Mouse (Mus musculus) adrenal gland, adult 8-10 months (tissue): ENCODE measurements around the gene 9130409I23Rik. TPM values are rescaled to one million over a fixed set of nuclear protein-coding genes. Genes with fewer than 3 reads are reported as not detected.
"Not testable (repeated sequence)": the region's sequence is repeated elsewhere in the genome, so short reads cannot be mapped to it uniquely, and the experiment has no call there.

Experiments used
- DNase-seq: peaks from one replicate; pipeline ENCODE4 v3.0.0; 2022
- total RNA-seq, 4 experiments: library from RNA; stranded (reverse); gene quantifications; 2 replicates each; pipeline ENCODE4 v1.2.4; 2022

Gene 9130409I23Rik
- total RNA-seq, 4 experiments from 2014 or later = not detected

- not testable (repeated sequence) for DNase-seq
Observed at GRCm38 (mm10) chr1:181035015-181035778, 15.8 kb upstream of the 9130409I23Rik start.

DNA sequence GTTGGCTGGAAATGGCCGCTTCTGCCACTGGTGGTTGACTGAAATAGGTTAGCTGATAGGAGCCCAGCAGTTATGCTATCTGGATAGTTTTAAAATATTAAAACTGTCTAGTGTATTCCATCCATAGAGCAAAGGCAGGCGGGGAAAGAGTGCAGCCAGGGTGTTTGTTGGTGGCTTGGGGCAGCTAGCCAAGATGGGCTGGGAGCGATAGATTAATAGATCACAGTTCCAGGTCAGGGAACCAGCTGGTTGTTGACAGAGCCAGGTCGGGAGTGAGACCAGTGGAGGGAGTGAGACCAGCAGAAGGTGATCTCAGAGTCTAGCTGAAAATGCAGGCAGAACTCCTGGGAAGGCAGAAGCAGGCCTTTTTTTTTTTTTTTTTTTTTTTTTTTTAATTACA lies 13.4 kb upstream of the 9130409I23Rik start:
- DNase-seq = no peak

- no peak for DNase-seq
Observed at GRCm38 (mm10) chr1:181039652-181040051, 11.4 kb upstream of the 9130409I23Rik start.

GRCm38 (mm10) chr1:181047520-181047919 lies 3.5 kb upstream of the 9130409I23Rik start:
- no peak for DNase-seq

DNA sequence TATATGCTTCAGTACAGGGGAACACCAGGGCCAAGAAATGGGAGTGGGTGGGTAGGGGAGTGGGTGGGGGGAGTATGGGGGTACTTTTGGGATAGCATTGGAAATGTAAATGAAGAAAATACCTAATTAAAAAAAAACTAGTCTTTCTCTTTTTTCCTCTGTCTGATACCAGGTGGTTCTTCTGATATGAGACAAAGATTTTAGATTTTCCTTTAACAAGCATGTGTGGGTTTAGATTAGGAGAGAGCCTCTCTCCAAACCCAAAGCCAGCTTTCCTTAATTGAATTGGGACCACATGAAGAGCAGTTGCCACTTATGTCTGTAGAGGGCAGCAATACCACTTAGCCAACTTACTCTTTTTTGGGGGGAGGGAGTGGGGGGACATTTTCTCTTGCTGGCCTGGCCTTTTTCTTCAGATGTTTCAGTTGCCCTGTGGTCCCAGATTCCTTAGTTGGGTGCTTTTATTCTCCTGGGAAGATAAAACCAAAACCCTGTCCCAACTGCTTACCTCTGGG lies 1.7 kb upstream of the 9130409I23Rik start:
- DNase-seq = no peak

- DNase-seq = no peak
Observed at GRCm38 (mm10) chr1:181052898-181053297, 1.9 kb downstream of the 9130409I23Rik start.

DNA sequence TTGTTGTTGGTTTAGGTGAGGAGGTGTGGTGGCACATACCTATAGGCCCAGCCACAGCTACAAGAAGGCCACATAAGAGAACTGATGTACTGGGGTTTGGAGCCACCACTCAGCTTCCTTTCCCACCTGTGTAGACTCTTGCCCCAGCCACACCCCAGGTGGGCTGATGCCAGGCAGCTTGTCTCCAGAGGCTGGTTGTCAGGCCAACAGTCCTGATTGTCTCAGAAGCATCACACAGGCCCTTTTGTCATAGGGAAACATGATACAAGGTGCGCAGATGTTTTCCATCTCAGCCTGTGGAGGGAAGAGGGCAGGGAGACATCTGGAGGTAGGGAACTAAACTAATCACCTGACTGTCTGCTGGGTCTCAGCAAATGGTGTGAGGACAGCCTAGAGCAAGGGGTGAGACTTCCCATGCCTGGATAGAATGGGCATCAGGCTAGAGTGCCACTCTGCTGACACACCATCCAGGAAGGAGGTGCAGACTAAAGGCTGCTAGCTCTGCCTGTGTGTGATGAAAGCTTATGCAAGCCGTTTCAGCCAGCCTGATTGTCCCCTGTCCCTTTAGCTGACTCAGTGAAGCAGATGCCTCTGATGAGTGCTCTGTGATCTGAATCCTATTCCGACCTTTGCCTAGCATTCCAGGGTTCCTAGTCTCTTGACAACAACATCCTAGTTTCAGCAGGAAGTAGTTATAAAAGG lies 10.9 kb downstream of the 9130409I23Rik start:
- no peak for DNase-seq

- DNase-seq = no peak
Observed at GRCm38 (mm10) chr1:181063991-181064390, 13.0 kb downstream of the 9130409I23Rik start.

GRCm38 (mm10) chr1:181064648-181065047 lies 13.6 kb downstream of the 9130409I23Rik start:
- DNase-seq = no peak

DNA sequence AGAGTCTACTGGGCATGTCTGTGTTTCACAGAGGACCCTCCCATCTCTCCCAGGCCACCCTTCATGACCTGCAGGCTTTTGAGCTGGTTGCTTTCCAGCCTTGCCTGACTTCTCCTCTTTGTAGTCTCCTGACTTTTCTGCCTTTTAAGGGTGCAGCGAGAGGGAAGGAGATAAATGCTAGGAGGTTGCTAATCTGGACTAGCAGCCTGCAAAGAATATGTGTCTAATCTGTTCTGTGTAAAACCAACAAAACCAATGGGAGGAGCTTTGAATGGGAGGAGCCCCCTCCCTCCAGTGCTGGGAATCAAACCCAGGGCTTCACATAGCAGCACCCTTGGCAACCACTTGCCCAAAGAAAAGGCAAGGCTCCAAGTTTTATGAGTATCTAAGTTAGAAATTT lies 17.3 kb downstream of the 9130409I23Rik start:
- no peak for DNase-seq

DNA sequence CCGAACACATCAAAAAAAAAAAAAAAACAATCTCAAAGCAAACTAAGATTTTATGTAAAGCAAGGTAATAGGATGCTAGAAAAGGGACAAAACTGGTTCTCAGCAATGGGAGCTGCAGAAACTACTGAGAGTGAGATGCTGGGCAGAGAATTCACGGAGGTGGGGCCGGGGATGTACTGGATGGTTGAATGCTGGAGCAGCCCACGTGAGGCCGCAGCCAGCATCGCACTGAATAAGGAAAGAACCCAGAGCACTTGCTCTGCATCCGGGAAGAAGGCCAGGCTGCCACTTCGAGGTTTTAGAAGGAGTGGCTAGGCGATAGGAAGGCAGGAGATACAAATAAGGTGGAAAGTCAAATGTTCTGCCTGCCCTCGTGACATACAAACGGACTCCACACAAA lies 18.6 kb downstream of the 9130409I23Rik start:
- no peak for DNase-seq

DNA sequence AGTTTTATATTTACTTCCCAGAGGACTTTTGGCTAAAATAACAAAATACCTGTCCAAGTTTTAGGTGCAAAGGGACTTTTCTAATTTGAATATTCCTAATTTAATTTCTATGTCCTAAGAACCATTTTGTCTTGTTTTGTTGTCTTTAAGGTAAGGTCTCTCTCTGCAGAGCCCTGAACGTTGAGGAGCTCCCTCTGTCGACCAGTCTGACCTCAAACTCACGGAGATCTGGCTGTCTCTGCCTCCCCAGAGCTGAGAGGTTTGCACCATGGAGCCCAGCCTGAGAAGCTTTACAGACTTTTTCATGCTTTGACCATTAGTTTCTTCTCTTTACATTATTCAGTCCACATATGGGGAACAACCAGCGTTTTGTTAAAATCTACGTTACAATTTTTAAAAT lies 22.0 kb downstream of the 9130409I23Rik start:
- no peak for DNase-seq

DNA sequence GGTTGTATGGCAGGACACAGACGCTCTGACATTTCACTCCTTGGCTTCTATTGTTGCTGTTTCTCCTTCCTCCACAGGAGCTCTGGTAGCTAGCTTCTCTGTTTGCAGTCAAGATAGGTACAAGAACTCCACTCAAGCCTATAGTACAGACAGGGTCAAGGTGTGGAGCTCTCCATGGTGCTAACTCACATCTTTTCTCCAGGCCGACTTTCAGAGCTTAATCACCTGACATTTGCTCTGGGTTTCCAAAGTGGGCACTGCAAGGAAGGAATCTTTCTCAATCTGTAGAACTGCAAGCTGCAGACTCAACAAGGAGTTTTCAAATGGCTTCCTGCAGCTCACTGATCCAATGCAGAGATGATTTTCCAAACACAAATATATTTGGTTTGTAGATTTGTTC lies 33.0 kb downstream of the 9130409I23Rik start:
- DNase-seq = no peak

- no peak for DNase-seq
Observed at GRCm38 (mm10) chr1:181090048-181090447, 39.0 kb downstream of the 9130409I23Rik start.

Other genes starting within 250 kb of the 9130409I23Rik start
- 100 to 1,000 TPM; 575 to 749 (median 648) TPM for gene H3f3a, start 237.3 kb upstream of the 9130409I23Rik start, total RNA-seq
- 10 to 100 TPM; 21.8 to 30.1 (median 25.7) TPM for gene Sde2, start 200.1 kb upstream of the 9130409I23Rik start, total RNA-seq
- 1 to 10 TPM; 1.1 to 3.0 (median 1.4) TPM for gene Lefty2, start 158.1 kb upstream of the 9130409I23Rik start, total RNA-seq
- 10 to 100 TPM; 46.5 to 54.7 (median 50.7) TPM for gene Pycr2, start 146.9 kb upstream of the 9130409I23Rik start, total RNA-seq
- gene Lefty1, start 116.2 kb upstream of the 9130409I23Rik start, total RNA-seq = 10 to 100 TPM in 3 of 4 experiments, 1 to 10 TPM in 1; 5.8 to 22.3 (median 14.0) TPM
- 10 to 100 TPM; 79.6 to 95.9 (median 87.5) TPM for gene Tmem63a, start 108.9 kb upstream of the 9130409I23Rik start, total RNA-seq
- gene Ephx1, start 30.3 kb upstream of the 9130409I23Rik start, total RNA-seq = 100 to 1,000 TPM; 324 to 382 (median 360) TPM
- 10 to 100 TPM; 20.1 to 34.9 (median 24.9) TPM for gene Nvl, start 93.0 kb downstream of the 9130409I23Rik start, total RNA-seq
- 10 to 100 TPM; 47.3 to 77.6 (median 60.8) TPM for gene Cnih4, start 93.5 kb downstream of the 9130409I23Rik start, total RNA-seq
- gene Wdr26, start 160.8 kb downstream of the 9130409I23Rik start, total RNA-seq = 100 to 1,000 TPM; 120 to 162 (median 149) TPM